Mouse (Mus musculus) heart, adult 11 months (tissue): ENCODE results near the gene Dolk.

ENCODE experiments used
- DNase-seq: peaks from one replicate; pipeline ENCODE4 v3.0.0; 2022

The Dolk gene

DNA sequence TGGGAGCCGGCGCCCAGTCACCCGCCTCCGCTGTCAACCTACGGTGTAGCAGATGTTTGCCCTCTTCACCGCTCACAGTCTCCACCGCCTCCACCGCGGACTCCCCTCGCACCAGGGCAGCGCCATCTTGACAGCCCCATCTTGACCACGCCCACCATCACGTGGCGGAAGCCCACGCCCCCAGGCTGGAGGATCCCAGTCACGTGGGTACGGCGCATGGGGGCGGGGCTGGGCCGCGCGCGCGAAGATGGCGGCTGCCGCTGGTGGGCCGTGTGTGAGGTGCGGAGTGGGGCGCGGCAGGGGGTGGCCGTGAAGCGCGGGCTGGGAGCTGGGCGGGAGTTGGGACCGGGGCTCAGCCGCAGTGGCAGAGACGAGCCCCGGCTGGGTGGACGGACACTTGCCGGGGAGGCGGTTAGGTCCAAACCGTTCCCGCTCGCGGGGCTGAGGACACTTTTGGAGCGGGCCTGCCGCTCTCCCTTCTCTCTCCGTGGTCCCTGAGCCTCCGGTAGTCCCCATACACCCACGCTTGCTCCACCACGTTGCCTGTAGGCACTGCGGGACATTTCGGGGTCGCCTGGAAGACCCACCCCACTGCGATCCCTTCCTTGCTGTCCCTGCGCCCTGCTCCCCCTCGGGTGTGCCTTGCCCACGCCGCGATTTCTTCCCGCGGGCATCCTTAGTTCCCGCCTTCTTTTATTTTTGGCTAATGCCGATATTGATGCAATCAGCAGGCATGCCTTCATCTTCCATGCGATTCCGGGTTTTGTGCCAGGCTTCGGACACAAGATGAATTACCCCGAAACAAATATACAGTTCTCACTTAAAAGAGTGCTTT, at the start of gene Dolk, which contains the start of gene Nup188:
Gene Dolk (minus strand): TSS at position 143 of the 835 bp plus-strand sequence.
Gene Nup188 (plus strand): TSS at position 206 of the 835 bp plus-strand sequence.
- peak; percentile 100 for DNase-seq

DNA sequence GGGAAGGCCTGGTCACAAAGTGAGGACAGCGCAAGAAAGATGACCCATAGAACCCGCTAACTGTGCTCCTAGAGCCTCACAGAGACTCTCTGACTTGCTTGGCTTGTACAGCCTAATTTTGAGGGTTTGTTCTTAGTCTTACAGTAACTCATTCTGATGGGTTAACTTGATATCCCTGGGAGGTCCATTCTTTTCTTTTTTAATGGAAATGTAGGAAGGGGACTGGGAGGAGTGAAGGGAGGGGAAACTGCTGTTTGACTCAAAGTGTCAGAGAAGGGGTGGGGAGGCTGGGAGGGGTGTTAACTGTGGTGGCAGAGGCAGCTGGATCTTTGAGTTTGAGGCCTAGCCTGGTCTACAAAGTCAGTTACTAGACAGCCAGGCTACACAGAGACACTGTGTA, 49.2 kb upstream of the Dolk start:
- DNase-seq, result no peak

DNA sequence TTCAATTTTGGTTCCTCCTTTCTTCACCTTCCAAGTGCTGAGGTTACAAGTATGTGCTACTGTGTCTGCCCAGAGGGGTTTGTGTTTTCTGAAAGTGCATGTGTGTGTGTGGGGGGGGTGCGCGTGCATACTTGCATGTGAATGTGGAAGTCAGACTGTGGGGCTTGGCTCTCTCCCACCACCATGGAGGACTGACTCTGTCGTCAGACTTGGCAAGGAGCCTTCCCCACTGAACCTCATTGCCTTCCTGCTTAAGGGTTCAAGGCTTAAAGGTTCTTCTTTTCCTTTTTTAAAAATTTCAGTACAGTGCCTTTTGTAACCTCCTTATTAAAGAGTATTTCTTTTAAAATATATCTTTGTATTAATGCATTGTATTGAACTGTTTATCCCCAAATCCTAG, 42.7 kb upstream of the Dolk start:
- no peak for DNase-seq

DNA sequence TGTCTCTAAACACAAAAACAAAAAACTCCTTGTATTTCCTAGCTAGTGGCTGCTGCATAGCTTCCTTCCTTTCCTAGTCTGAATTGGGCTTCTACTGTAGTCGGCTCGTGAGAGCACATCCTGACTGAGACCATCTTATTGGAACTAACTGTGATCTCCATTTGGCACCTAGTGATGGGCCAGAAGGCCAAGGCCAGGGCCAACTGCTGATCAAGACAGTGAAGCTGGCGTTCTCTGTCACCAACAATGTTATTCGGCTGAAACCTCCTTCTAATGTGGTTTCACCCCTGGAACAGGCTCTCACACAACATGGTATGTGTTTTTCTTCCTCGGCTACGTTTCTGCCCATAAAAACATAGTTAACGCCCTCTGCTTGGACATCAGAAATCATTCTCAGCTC, 41.1 kb upstream of the Dolk start:
- no peak for DNase-seq

DNA sequence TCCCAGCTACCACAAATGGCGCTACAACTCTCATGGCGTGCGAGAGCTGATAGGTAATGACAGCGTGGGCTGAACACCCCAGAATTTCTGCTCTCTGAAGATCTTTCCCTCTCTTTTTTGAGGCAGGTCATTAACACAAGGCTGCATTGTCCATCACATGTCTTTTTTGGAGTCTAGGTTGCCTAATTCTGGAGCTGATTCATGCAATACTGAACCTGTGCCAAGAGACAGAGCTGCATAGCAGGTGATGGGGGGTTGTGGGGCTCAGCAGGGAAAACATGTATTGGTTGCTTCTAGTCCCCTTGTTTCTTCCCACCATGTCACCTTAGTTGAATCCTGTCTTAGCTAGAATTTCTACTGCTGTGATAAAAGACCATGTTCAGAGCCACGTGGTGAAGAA, 39.2 kb upstream of the Dolk start:
- DNase-seq, result no peak

DNA sequence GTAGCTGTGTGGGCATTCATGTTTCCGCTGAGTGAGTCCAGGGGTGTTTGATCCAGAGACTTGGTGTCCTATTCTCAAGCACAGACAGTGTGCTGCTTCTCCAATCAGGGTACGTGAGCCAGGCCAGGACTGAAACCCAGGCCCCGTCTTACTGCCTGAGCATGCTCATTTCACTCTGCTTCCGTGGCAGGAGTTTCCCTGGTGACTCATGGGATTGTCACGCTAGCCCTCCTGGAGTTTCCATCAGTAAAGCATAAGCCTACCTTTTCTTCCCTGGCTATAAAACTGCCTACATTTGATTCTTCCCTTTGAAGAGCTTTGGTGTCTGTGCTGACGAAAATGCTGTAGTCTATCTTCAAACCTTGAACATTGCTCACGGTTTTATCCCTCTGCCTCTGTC, 37.0 kb upstream of the Dolk start:
- no peak for DNase-seq

DNA sequence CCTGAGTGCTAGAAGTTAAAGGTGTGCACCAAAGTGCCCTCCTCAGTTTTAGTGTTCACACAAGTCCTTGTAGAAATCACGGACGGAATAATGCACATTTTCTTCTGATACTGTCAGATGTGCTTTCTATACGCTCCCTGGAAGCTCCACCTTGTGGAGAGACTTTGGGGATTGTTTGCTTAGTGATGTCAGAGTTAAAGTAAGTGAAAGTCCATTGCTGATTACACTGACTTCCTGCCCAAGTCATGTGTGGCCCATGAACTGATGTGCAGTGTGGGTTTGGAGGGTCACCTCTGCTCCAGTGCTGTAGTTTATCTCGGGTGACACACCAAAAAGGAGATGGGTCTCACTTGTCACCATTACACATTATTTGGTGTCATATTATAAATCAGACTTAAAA, 33.1 kb upstream of the Dolk start:
- DNase-seq, result no peak

DNA sequence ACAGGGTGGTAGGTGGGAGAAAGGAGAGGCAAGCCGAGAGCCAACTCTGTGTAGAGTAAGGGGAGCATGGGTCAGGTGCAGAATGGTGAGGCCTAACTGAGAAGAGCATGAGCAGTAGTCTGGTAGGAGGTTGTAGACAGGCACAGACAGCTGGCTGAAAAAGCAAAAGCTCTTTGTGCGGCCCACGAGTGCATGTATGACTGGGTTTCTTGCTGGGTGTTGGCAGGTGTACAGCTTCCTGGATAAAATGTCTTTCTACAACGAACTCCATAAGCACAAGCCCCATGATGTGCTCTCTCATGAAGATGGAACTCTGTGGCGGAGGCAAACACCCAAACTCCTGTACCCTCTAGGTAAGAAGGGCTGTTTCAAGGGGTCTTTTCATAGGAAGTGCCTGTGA, 30.8 kb upstream of the Dolk start:
- no peak for DNase-seq

DNA sequence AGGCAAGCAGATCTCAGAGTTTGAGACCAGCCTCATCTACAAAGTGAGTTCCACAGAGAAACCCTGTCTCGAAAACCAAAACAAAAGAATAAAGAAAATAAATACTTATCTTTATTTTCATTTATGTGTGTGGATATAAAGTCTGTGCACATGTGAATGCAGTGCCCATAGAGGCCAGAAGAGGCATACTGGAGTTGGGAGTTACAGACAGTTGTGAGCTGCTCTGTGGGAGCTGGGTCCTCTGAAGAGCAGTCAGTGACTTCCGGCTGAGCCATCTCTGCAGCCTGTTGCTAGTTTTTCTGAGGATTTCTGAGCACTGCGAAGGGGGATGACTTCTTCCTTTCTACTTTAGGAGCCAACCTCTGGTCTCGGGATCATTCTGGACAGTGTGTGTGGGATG, 30.0 kb upstream of the Dolk start:
- no peak for DNase-seq

DNA sequence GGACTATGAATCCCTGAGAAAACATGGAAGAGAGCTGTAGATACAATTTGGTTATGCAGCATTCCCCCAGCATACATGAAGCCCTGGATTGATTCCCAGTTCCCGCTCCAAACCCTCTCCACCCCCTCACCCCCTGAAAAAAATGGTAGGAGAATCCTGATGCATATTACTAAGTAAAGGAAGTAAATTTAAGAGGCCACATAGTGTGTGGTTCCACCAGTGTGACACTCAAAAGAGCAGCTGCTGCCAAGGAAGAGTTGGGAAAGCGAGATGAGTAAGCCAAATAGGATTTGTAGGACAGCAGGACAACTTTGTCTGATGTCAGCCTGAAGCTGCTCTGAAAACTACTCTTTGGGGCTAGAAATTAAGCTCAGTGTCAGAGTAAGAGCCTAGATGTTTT, 25.3 kb upstream of the Dolk start:
- no peak for DNase-seq

DNA sequence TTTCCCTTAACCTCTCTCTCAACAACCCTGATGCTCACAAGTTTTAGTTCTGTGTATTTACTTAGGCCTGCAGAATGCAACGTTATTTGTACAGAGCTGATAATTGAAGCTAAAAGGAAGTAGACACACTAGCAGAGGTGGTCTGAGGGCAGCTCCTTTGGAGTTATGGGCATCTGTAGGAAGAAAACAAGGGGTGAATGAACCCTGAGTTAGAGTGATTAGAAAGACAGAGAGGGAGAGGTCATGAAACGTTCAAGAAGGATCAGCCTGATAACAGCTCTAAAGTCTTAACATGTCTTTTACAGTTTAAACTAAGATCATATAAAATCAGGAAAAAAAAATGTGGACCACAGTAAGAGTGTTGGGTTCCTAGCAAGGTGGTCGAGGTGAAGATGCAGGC, 23.2 kb upstream of the Dolk start:
- DNase-seq, result no peak

DNA sequence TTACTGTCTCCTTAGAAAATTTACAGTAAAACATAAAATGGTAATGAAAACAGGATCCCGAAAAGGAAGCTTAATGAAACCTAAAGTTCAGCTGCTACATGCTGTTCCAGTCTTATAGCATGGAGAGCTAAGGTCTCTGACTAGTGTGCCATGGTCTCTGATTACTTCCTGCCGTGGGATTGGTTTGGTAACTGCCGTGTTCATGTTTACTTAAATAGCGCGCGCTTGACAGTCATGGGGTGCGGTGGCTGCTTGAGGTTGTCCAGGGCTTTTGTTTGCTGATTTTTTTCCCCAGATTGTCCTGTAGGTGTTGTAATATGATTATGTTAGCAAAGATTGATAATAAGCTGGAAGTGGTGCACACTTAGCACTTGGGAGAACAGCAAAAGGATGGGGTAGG, 20.0 kb upstream of the Dolk start:
- DNase-seq, result no peak

DNA sequence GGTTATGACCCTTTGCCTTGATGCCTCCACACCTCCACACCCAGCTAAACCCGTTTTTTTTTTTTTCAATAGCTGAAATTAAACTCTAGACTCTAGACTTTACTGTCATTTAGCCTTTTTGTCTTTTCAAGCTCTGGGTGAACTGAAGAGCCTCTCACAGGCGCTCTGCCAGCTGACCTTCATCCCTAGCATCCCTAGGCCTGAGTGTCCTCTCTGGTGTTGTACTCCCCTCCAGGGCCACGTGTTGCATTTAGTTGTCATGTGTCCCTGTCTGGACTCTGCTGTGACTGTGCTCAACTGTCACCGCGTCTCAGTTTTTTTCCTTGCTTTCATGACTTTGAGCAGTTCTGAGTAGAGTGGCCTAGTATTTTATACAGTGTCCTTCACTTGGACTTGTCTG, 13.8 kb upstream of the Dolk start:
- no peak for DNase-seq

DNA sequence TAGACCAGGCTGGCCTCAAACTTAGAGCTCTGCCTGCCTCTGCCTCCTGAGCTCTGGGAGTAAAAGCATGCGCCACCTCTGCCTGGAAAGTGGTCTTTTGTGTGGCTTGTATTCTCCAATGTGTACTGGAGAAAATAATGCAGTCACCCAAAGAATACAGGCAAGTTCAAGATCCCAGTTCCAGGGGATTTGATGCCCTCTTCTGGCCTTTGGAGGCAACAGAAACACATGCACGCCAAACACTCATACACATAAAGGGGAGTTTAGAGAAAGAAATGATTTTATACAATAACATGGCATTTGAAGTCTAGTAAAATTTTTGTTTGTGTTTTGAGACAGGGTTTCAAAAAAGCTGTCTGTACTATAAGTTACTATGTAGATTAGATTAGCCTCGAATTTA, 13.4 kb upstream of the Dolk start:
- no peak for DNase-seq

DNA sequence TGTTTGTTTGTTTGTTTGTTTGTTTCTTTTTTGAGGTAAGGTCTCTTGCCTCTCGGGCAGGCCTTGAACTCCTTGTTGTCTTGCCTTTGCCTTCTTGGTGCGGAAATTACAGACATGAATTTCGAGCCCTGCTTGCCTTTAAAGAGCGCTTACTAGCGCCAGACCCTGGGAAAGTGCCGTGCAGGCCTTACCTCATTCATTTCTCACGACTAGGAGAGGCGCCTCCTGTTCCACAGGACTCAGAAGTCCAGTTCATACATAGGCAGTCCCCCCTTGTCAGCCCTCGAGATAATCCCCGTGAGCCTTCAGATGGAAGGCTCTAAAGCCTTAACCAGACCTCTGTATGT, 866 bp upstream of the Dolk start:
- DNase-seq, result no peak

DNA sequence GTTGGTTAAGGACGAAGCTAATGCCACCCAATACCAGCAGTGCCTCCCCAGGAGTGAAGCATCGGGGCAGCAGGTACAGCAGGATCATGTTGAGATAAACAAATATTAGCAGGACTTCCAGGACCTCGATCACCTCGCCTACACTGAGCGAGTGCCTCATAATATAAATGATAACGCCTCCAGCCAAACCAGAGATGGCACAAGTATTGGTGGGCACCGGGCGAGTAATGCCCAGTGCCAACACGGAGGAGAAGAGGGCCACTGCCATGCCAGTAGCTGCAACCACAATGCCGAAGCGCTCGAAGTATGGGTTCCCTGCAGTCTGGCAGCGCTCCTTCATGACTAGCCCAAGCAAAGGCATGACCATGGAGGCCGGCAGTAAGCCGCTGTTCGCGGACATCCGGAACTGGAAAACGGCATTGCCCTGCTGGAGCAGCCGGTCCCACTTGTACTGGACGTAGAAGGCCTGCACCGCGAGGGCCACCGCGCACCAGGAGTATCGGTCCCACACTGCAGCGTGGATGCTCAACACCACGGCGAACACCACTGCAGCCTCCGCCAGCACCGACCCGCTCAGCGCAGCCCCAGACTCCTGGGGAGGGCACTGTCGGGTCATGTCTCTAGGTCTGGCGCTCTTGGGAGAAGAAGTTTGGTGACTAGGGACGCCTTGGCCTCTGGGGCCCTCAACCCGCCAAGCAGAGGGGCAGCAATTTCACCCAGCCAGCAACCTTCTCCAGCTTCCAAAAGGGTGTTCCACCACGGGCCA, 535 bp downstream of the Dolk start:
- DNase-seq, result peak; percentile 92

DNA sequence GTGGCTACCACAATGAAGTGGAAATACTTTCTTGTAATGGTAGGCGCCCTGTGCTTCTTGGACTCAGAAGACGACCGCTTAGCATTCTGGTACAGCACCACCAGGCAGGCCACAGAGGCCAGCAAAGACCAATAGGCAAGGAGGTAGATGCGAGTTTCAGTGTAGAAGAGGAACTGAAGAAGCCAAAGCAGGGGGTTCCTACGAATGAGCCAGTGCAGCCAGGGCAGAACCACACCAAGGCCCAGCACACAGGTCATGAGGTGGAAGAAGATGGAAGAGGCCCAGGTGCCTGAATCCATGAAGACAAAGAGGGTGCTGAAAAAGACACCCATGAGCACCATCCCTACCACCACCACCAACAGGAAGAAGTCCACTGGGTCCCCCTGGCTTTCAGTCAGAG, 1.1 kb downstream of the Dolk start:
- DNase-seq, result peak; percentile 90

DNA sequence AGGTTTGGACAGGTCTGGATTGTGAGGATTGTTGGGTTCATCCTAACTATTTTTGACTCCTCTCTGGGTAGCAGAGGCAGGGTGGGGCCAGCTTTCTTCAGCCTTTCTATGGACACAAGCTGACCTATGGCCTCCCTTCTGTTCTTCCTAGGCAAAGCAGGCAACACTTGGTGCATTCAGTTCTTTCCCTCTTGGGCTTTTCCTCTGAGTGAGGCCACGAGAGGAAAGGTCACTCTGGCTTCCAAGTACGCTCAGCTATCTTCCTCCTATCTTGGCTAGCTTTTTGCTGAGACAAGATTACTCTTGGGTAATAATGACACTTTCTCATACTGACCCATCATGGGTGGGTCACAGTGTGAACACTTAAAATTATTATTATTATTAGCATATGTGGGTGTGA, 2.9 kb downstream of the Dolk start:
- no peak for DNase-seq

DNA sequence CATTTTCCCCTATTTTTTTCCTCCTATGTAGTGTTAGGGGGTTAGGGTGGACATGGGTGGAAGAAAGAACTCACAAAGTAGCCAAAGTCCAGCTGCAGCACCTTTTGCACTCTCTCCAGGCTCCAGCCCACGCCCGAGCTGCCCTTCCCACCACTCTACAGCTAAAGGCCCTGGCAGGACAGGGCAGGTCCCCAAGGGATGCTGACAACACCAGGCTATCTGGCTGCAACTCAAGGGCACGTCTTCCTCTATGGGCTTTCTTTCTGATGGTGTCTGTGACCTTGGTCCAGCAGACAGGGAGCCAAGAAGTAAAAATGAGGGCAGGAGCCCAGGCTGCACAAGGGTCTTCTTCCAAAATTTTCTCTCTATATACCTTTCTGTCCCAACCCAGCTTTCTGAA, 4.5 kb downstream of the Dolk start:
- peak; percentile 91 for DNase-seq

DNA sequence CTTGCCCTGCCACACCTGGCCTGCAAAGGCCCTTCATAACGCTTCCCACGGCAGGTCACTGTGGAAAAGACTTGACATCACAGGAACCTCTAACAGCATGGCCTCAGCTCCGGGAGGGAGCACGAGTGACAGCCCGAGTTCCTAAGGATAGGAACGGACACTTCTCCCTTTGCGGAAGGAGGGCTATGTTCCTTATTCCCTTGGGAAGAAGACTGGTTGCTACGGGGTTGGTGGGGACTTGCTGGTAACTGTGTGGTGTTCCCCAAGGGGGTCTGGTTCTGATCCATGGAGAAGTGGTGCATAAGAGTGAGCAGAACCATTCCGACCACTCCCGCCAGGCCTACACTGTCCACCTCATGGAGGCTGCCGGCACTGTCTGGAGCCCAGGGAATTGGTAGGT, 5.4 kb downstream of the Dolk start, which contains the start of gene Gm28038:
Gene Gm28038 (plus strand): TSS at position 301 of the 400 bp plus-strand sequence.
- peak; percentile 86 for DNase-seq

DNA sequence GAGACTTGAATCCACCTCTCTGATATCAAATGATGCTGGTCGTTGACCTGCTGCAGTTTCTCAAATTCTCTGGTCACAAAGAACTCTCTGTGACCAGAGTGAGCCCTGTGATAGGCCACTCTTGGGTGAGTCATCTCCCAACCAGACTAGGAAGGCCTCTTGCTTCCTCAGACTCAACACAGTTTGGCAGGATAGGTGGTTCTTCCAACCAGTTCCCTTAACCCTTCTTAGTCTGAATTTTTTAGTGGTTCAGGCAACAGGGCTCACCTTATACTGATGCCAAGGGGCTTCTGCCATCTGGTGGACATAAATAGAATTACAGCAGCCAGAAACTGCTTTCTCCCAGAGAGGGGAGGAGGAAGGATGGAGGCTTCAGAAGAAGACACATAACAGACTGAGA, 16.0 kb downstream of the Dolk start:
- peak; percentile 99 for DNase-seq

DNA sequence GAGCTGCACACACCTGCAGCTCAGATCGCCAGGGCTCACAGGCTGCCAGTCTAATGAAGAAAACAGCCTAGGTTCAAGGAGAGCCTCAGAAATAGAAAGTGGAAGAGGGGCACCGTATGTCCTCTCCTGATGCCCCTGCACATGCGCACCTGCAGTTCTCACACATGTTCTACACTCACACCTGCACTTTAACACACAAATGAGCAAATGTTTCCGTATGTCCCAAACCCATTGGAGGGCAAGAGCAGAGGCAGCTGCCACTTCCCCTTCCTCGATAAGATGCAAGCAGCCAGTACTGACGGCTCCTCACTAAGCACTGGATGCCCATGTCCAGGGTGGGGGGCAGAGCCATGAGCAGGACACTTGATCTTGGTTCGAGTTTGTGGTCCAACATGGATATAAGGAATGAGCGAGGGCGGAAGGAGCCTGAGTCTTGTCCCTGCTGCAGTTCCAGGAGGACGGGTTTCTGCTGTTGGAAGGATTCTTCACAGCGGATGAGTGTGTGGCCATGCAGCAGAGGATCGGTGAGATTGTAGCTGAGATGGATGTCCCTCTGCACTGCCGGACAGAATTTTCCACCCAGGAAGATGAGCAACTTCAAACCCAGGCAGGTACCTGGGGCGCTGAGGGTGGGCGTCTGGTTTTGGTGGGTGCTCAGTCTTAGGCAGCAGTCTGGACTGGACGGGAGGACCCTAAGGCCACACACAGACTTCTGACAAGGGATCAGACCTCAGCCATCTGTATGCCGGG, 16.7 kb downstream of the Dolk start:
- DNase-seq, result peak; percentile 95

DNA sequence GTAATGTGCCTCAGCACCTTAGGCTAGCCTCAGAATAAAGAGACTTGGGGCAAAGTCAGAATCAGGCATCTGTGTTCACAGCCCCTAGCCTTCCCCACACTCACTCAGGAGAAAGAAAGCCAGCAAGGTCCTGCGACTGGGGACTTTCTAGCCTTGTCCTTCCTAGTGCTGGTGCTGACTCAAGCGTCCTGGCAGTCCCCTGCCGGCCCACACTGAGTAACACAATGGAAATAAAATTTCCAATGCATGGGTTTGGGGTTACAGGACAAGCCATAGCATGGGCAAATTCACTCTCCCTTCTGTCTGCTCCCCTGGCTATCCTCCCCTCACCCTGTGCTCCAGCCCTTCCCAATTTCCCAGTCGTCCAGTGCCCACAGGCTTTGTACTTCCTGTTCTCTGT, 17.8 kb downstream of the Dolk start:
- peak; percentile 93 for DNase-seq

DNA sequence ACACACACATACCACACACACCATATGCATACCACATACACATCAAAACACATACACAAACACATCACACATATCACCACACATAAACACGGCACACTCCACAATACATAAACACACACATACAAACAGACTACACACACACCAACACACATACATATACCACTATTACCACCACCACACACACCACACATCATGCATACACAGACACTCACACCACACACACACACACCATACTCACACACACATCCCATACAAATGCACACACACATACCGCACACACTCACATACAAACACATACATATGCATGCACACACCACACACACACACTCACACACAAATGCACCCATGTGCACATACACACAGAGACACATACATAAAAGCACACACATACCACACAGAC, 18.7 kb downstream of the Dolk start:
- DNase-seq, result no peak
